Mouse (Mus musculus): ENCODE data around the gene Slc38a8. TPM values are rescaled to one million over a fixed set of nuclear protein-coding genes. Genes with fewer than 3 reads are reported as not detected.

The Slc38a8 gene
- polyA plus RNA-seq, 1 experiment from 2014 or later = not detected

DNA sequence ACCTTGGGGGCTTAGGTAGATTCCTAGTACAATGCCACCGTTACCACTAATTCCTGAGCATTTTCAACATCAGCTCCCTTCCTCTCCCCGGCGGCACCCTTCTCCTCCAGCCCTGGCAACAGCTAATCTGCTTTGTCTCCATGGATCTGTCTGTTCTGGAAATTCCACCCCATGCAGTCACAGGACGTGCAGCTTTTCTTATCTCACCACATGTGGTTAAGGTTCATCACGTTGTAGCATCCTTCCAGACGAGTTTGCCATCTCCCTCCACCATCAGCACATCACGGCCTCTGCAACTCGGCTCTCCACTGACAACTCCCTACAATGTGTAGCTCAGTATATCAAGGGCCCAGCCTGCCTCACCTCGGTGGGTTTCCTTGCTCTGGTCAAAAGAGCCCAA, 4.0 kb upstream of the Slc38a8 start:
- 57% methylated on average over 9 of the region's 9 CpGs for WGBS
- ATAC-seq (ENCODE audit: low FRiP score, low TSS enrichment) = no peak
- Histone ChIP-seq H3K9me3 (ENCODE audit: control insufficient read depth, low read length) (no peaks in the 10 kb centered on the region), H3K4me1 (ENCODE audit: control insufficient read depth, insufficient read depth, low read length) (peaks cover 10% of the 10 kb centered on the region; the same call in 1 of the 2 replicates), H3K36me3 (ENCODE audit: control insufficient read depth, insufficient read depth, low read length) (peaks cover 39% of the 10 kb centered on the region), H3K9ac (ENCODE audit: low read depth, low read length) (no peak overlapping the region), H3K4me2 (replicated peaks; ENCODE audit: low read depth, low read length) (no peak overlapping the region), H3K27me3 (ENCODE audit: control insufficient read depth, insufficient read depth, low read length) (no peaks in the 10 kb centered on the region), H3K27ac (ENCODE audit: low read depth, low read length) (no peak overlapping the region), H3K4me3 (ENCODE audit: low read length) (no peak overlapping the region)

DNA sequence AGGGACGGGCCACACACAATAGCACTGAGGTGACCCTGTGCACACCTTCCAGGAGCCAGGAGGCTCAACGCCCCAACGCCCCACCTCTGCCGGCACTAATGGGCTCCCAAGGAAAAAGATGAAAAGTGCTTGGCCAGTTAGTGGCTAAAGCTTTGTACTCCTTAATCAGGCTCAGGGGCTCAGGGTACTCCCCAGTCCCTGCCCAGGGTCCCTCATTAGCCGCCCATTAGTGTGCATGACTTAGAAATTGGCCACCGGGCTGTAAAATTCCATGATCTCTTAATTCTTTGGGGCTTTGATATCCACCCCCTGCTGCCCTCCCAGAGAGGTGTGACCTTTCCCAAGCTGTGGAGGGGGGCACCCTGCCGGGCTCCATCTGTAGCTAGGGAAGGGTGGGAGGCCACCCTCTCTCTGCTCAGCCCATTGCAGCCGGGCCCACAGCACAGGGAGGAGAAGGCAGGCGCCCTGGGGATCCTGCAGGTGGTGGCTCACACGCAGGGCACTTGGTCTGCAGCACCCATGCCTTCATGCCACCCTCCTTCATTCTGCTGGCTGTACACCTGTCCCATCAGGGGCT, 1.8 kb upstream of the Slc38a8 start:
- H3K9me3 ChIP-seq (ENCODE audit: control insufficient read depth, low read length) = no peaks in the 10 kb centered on the region
- no peaks in the 10 kb centered on the region for H3K27me3 ChIP-seq (ENCODE audit: control insufficient read depth, insufficient read depth, low read length)
- 0 out of 2 replicates have a peak overlapping the region, but pooled peaks have one; percentile 18 for H3K9ac ChIP-seq (ENCODE audit: low read depth, low read length)
- no peak; the same call in 1 of the 2 replicates for ATAC-seq (ENCODE audit: low FRiP score, low TSS enrichment)
- peaks cover 10% of the 10 kb centered on the region; the same call in 1 of the 2 replicates for H3K4me1 ChIP-seq (ENCODE audit: control insufficient read depth, insufficient read depth, low read length)
- H3K4me3 ChIP-seq (ENCODE audit: low read length) = no peak overlapping the region
- peaks cover 17% of the 10 kb centered on the region; the same call in 1 of the 2 replicates for H3K36me3 ChIP-seq (ENCODE audit: control insufficient read depth, insufficient read depth, low read length)
- 19% methylated on average over 10 of the region's 10 CpGs for WGBS
- H3K4me2 ChIP-seq (replicated peaks; ENCODE audit: low read depth, low read length) = no peak overlapping the region
- H3K27ac ChIP-seq (ENCODE audit: low read depth, low read length) = no peak overlapping the region

GRCm38 (mm10) chr8:119502111-119502510, 613 bp upstream of the Slc38a8 start:
- H3K27ac ChIP-seq (ENCODE audit: low read depth, low read length) = no peak overlapping the region
- no peak overlapping the region for H3K4me2 ChIP-seq (replicated peaks; ENCODE audit: low read depth, low read length)
- no peak overlapping the region for H3K4me3 ChIP-seq (ENCODE audit: low read length)
- H3K27me3 ChIP-seq (ENCODE audit: control insufficient read depth, insufficient read depth, low read length) = no peaks in the 10 kb centered on the region
- 46% methylated on average over 4 of the region's 4 CpGs for WGBS
- no peak for ATAC-seq (ENCODE audit: low FRiP score, low TSS enrichment)
- H3K4me1 ChIP-seq (ENCODE audit: control insufficient read depth, insufficient read depth, low read length) = peaks cover 10% of the 10 kb centered on the region; the same call in 1 of the 2 replicates
- H3K9ac ChIP-seq (ENCODE audit: low read depth, low read length) = no peak overlapping the region
- H3K9me3 ChIP-seq (ENCODE audit: control insufficient read depth, low read length) = no peaks in the 10 kb centered on the region
- peaks cover 7% of the 10 kb centered on the region; the same call in 1 of the 2 replicates for H3K36me3 ChIP-seq (ENCODE audit: control insufficient read depth, insufficient read depth, low read length)

DNA sequence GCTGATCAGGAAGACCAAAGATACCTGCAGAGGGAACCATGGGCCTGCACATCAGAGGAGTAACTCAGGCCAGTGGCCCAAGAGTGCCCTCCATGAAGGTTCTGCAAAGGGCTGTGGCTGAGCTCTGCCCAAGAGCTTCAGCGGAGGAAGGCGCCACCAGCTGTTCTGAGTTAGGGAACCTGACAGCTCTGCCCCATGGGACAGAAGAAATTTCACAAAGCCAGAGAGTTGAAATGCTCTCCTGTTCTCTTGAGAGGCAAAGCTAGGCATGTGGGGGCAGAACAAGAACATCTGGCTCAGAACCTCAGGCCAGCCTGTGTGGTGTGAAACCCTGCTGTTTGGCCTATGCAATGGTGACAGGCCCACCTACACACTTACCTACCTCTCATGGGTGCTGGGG, 1.7 kb downstream of the Slc38a8 start:
- Histone ChIP-seq H3K9me3 (ENCODE audit: control insufficient read depth, low read length) (no peaks in the 10 kb centered on the region), H3K27ac (ENCODE audit: low read depth, low read length) (no peak overlapping the region), H3K9ac (ENCODE audit: low read depth, low read length) (no peak overlapping the region; the same call in 1 of the 2 replicates), H3K36me3 (ENCODE audit: control insufficient read depth, insufficient read depth, low read length) (no peaks in the 10 kb centered on the region), H3K4me3 (ENCODE audit: low read length) (no peak overlapping the region), H3K4me1 (ENCODE audit: control insufficient read depth, insufficient read depth, low read length) (peaks cover 10% of the 10 kb centered on the region; the same call in 1 of the 2 replicates), H3K4me2 (replicated peaks; ENCODE audit: low read depth, low read length) (no peak overlapping the region), H3K27me3 (ENCODE audit: control insufficient read depth, insufficient read depth, low read length) (no peaks in the 10 kb centered on the region)
- ATAC-seq (ENCODE audit: low FRiP score, low TSS enrichment) = no peak
- WGBS = 87% methylated on average over 2 of the region's 2 CpGs

DNA sequence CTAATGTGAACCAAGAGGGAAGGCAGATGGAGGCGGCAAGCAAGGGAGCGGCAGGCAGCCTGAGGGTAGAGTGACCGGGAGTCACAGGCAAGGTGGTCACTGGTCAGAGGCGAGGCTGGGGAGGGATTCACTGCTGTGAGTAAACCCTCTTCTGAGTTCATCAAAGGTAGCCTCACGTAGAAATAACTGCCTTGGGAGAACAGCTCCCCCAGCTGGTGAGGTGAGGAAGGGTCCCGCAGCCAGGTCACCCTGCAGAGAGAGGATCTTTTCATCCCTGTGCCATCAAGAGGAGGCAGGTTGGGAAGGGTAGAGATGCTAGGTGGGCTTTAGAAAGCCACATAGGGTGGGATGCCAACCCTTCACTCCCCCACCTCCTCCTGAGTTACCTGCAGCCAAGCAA, 4.7 kb downstream of the Slc38a8 start:
- Histone ChIP-seq H3K36me3 (ENCODE audit: control insufficient read depth, insufficient read depth, low read length) (no peaks in the 10 kb centered on the region), H3K4me1 (ENCODE audit: control insufficient read depth, insufficient read depth, low read length) (peaks cover under 1% of the 10 kb centered on the region; the same call in 1 of the 2 replicates), H3K9me3 (ENCODE audit: control insufficient read depth, low read length) (no peaks in the 10 kb centered on the region), H3K4me2 (replicated peaks; ENCODE audit: low read depth, low read length) (no peak overlapping the region), H3K9ac (ENCODE audit: low read depth, low read length) (no peak overlapping the region), H3K27me3 (ENCODE audit: control insufficient read depth, insufficient read depth, low read length) (no peaks in the 10 kb centered on the region), H3K4me3 (ENCODE audit: low read length) (no peak overlapping the region), H3K27ac (ENCODE audit: low read depth, low read length) (no peak overlapping the region)
- ATAC-seq (ENCODE audit: low FRiP score, low TSS enrichment) = no peak
- 28% methylated on average over 6 of the region's 6 CpGs for WGBS

GRCm38 (mm10) chr8:119487093-119487492, 14.4 kb downstream of the Slc38a8 start:
- ATAC-seq (ENCODE audit: low FRiP score, low TSS enrichment) = no peak
- no peak overlapping the region for H3K27ac ChIP-seq (ENCODE audit: low read depth, low read length)
- peaks cover 16% of the 10 kb centered on the region for H3K4me1 ChIP-seq (ENCODE audit: control insufficient read depth, insufficient read depth, low read length)
- no peaks in the 10 kb centered on the region for H3K9me3 ChIP-seq (ENCODE audit: control insufficient read depth, low read length)
- no peaks in the 10 kb centered on the region for H3K27me3 ChIP-seq (ENCODE audit: control insufficient read depth, insufficient read depth, low read length)
- no peak overlapping the region for H3K4me3 ChIP-seq (ENCODE audit: low read length)
- no peak overlapping the region for H3K4me2 ChIP-seq (replicated peaks; ENCODE audit: low read depth, low read length)
- no peak overlapping the region for H3K9ac ChIP-seq (ENCODE audit: low read depth, low read length)
- WGBS = 79% methylated on average over 7 of the region's 7 CpGs
- no peaks in the 10 kb centered on the region for H3K36me3 ChIP-seq (ENCODE audit: control insufficient read depth, insufficient read depth, low read length)

GRCm38 (mm10) chr8:119484145-119484896, 17.2 kb downstream of the Slc38a8 start:
- ATAC-seq (ENCODE audit: low FRiP score, low TSS enrichment) = no peak
- Histone ChIP-seq H3K9me3 (ENCODE audit: control insufficient read depth, low read length) (no peaks in the 10 kb centered on the region), H3K4me3 (ENCODE audit: low read length) (no peak overlapping the region), H3K27ac (ENCODE audit: low read depth, low read length) (no peak overlapping the region), H3K27me3 (ENCODE audit: control insufficient read depth, insufficient read depth, low read length) (no peaks in the 10 kb centered on the region), H3K4me2 (replicated peaks; ENCODE audit: low read depth, low read length) (no peak overlapping the region), H3K4me1 (ENCODE audit: control insufficient read depth, insufficient read depth, low read length) (no peaks in the 10 kb centered on the region), H3K9ac (ENCODE audit: low read depth, low read length) (no peak overlapping the region), H3K36me3 (ENCODE audit: control insufficient read depth, insufficient read depth, low read length) (no peaks in the 10 kb centered on the region)
- 83% methylated on average over 11 of the region's 11 CpGs for WGBS

DNA sequence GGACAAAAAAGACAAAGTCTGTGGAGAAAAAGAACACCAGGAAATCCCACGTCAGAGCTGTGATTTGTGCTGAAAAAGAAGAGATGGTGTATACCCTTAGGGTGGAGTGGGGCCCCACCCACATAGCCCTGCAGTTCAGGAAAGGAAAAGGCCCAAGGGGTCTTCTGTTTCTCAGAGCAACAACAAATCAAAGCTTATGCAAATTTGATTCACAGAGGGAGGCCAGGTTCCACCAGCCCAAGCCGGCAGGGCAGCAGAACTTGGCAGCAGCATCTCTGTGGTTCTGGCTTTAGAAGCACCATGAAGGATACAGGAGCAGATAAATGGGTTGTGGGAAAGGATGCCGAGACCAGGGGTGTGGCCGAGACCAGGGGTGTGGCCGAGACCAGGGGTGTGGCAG, 22.8 kb downstream of the Slc38a8 start:
- 25% methylated on average over 5 of the region's 5 CpGs for WGBS
- ATAC-seq (ENCODE audit: low FRiP score, low TSS enrichment) = no peak

DNA sequence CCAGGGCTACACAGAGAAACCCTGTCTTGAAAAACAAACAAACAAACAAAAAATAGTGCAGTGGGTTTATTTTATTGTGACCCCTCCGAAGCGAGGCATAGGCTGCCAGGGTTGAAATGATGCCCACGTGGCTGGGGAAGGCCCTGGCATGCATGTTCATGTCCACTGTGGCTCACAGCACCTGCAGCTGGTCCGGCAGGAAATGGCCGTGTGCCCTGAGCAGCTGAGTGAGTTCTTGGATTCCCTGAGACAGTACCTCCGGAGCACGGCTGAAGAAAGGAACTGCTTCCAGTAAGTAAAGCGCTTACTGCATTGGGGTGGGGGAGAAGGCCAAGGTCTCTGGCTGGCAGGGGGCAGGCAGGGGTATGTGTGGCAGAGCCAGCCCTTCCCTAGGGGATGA, 33.4 kb downstream of the Slc38a8 start:
- Histone ChIP-seq H3K36me3 (ENCODE audit: control insufficient read depth, insufficient read depth, low read length) (no peaks in the 10 kb centered on the region), H3K4me3 (ENCODE audit: low read length) (no peak overlapping the region), H3K4me2 (replicated peaks; ENCODE audit: low read depth, low read length) (no peak overlapping the region), H3K27me3 (ENCODE audit: control insufficient read depth, insufficient read depth, low read length) (peaks cover 8% of the 10 kb centered on the region; the same call in 1 of the 2 replicates), H3K9ac (ENCODE audit: low read depth, low read length) (no peak overlapping the region), H3K4me1 (ENCODE audit: control insufficient read depth, insufficient read depth, low read length) (peaks cover 24% of the 10 kb centered on the region), H3K9me3 (ENCODE audit: control insufficient read depth, low read length) (no peaks in the 10 kb centered on the region), H3K27ac (ENCODE audit: low read depth, low read length) (no peak overlapping the region)
- 88% methylated on average over 8 of the region's 8 CpGs for WGBS
- no peak for ATAC-seq (ENCODE audit: low FRiP score, low TSS enrichment)

More for the DNA sequence above, 22.8 kb downstream of the Slc38a8 start:
- Histone ChIP-seq H3K4me2 (replicated peaks; ENCODE audit: low read depth, low read length) (no peak overlapping the region), H3K4me1 (ENCODE audit: control insufficient read depth, insufficient read depth, low read length) (0 out of 2 replicates have a peak, but pooled peaks cover 3% of the 10 kb centered on the region), H3K27ac (ENCODE audit: low read depth, low read length) (no peak overlapping the region), H3K4me3 (ENCODE audit: low read length) (no peak overlapping the region), H3K27me3 (ENCODE audit: control insufficient read depth, insufficient read depth, low read length) (no peaks in the 10 kb centered on the region), H3K9me3 (ENCODE audit: control insufficient read depth, low read length) (no peaks in the 10 kb centered on the region), H3K36me3 (ENCODE audit: control insufficient read depth, insufficient read depth, low read length) (no peaks in the 10 kb centered on the region), H3K9ac (ENCODE audit: low read depth, low read length) (no peak overlapping the region)
